Mouse (Mus musculus) mouse embryonic stem cell (cell line): ENCODE measurements around the gene Rbm10.

ENCODE experiments used
- in situ Hi-C, 2 experiments: fragments of 300-500 bp; cut with MboI; formaldehyde crosslinking; loops; 1 replicate in 1 of 2; 3 replicates in 1 of 2; pipeline ENCODE4 v1.14.3; 2019 to 2020; ENCODE audit warnings: low sequenced_read_pairs in 2 of 2, low pct_unique_long_range_greater_than_20kb in 1 of 2, mixed read lengths in 1 of 2; ENCODE audit not compliant: unreplicated experiment in 1 of 2

Rbm10 gene

GRCm38 (mm10) chrX:20617176-20617902 is at the start of gene Rbm10, which contains the start of gene Ndufb11:
Gene Rbm10 (plus strand): TSS chrX:20617503.
Gene Ndufb11 (minus strand): TSS chrX:20617619.
- in situ Hi-C loops, result no loop called here

DNA sequence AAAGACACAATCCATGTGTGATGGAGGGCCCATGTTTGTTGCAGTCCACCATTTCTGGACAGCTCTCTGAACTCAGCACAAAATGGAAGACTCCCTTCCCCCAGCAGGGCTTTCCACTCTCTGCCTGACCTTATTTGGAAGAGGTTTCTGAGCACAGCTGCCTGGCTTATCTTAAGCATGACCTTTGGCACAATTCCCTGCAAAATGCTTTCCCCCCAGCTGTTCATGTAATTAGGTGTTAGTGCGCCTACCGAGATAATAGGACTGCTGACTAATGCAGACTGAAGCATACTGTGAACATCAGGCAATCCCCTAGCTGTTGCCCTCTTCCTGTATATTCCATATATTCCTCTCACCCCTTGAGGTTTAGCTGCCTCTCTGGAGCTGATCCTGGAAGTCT is 46.3 kb upstream of the Rbm10 start:
- in situ Hi-C loops, result loop anchor here (25.0 kb wide), 3 partner anchors 109 to 534 kb away; no protein-coding TSS in a partner anchor

GRCm38 (mm10) chrX:20572683-20573082 is 44.6 kb upstream of the Rbm10 start:
- in situ Hi-C loops, result loop anchor here (25.0 kb wide), 3 partner anchors 110 to 535 kb away; no protein-coding TSS in a partner anchor

GRCm38 (mm10) chrX:20573927-20574326 is 43.4 kb upstream of the Rbm10 start:
- in situ Hi-C loops, result loop anchor here (25.0 kb wide), 3 partner anchors 112 to 537 kb away; no protein-coding TSS in a partner anchor

DNA sequence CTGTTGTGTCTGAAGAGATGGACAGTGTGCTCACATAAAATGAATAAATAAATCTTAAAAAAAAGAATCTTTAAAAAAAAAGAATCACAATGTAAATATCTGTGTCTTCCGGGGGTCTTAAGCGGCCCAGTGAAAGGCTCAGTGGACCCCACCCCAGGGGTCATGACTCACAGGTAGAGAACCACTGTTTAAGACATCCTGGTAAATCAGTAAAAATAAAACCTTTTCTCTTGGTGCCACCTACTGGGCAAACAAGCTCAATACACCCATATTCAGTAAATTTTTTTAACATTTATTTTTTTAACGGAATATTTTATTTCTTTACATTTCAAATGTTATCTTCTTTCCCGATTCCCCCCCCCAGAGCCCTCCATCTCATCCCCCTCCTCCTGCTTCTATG is 29.3 kb upstream of the Rbm10 start:
- in situ Hi-C loops, result no loop called here

DNA sequence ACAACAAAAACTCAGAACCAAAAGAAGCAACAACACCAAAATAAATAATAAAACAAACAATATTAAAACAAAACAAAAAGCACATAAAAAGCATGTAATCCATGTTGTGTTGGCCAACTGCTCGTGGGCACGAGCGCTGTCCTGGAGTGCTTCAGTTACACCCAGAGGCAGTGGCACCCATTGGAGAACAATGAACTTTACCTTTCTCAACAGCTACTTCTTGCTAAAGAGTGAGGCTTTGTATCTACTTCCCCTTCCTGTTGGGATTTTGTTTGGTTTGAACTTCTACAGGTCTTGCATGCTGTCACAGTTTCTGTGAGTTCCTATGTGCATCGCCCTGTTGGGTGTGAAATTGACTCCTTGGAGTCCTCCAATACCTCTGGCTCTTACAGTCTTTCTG is 8.8 kb upstream of the Rbm10 start:
- in situ Hi-C loops, result no loop called here

- in situ Hi-C loops, result no loop called here
These were observed 485 bp upstream of the Rbm10 start for GRCm38 (mm10) chrX:20616861-20617175.

- in situ Hi-C loops, result no loop called here
These were observed 648 bp downstream of the Rbm10 start for GRCm38 (mm10) chrX:20617903-20618399.

GRCm38 (mm10) chrX:20638141-20638540 is 20.8 kb downstream of the Rbm10 start:
- in situ Hi-C loops, result no loop called here

DNA sequence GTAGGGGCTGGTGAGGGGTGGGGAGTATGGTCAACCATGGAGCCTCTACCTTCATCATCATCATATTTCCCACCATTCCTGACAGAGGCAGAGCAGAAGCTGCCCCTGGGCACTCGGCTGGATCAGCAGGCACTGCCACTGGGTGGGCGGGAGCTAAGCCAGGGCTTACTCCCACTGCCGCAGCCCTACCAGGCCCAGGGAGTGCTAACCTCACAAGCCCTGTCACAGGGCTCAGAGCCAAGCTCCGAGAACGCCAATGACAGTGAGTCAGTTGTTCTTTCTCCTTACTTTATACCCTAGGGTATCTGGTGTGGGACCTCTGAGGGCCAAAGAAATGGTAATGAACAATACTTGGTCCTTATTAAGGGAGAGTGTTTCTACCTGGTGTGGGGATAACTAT is 27.5 kb downstream of the Rbm10 start:
- in situ Hi-C loops, result no loop called here

- in situ Hi-C loops, result no loop called here
These were observed 40.3 kb downstream of the Rbm10 start for GRCm38 (mm10) chrX:20657593-20657992.

DNA sequence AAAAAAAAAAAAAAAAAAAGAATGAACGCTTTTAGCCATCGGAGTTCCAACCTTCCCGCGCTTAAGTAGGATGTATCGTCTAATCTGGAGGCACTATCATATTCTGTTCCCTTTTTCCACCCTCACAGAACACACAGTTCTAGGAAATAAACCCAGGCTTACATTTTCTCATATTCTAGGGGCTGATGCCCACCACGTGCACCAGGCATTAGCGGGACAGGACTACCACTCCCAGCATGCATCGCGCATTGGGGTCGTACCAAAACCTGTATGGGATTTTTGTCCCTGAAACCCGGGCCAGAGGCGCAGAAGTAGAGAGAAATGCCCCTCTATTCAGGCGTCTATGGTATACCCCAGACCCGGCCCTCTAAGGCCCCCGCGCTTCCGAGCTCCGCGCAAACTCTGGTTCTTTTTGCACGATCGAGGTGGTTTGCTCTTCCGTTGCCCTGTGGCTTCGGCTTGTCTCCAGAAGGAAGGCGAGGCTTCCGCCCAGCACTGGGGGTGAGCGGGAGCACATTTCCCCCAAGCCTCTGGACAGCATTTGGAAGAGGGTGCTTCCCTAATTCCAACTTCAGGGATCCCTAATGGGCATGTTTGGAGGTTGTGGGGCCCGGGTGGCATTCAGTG is 40.8 kb downstream of the Rbm10 start, which contains the start of gene Uba1:
Gene Uba1, plus strand, starts transcription at position 301 of the 627 bp plus-strand sequence.
- in situ Hi-C loops, result no loop called here

DNA sequence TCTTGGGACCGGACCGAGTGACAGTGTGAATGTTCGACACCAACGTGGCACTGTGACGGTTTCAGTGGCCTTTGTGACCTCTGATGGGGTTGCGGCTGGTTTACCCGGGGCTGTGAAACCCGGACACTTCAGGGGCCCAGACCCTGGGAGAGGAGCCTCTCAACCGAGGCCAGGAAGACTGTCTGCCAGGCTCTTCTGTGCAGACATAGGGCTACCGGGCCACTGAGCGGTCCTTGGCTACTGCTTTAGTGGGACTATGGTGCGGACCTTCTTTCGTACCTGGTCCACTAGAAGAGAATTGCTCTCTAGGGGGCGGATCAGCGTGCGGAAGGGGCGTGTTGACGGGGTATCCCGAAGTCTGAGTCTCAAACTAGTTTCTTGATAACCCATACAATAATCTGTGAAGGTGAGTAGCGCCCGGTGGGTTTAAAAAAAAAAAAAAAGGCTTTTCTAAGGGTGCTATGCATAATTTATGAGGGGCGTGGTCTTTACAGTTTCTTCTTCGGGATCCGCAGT is 41.6 kb downstream of the Rbm10 start:
- in situ Hi-C loops, result no loop called here

DNA sequence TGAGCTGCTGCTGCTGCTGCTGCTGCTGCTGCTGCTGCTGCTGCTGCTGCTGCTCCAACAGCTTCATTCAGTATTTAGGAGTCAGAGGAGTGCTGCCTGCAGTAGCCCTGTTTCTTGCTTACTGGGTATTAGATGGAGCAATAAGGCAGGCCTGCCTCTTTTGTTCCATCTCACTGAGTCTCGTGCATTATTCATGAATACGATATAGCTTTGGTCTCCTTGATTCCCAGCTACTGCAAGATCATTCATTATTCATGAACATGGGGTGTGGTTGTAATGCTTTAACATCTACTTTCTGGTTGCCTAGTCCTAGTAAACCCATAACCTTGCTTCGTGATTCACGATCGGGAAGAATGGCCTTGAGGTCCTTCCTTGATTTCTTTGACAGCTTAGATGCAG is 45.0 kb downstream of the Rbm10 start:
- in situ Hi-C loops, result loop anchor here (10.0 kb wide), 2 partner anchors 112 to 132 kb away; partner anchors contain the start of gene Araf (in 1 of the 2)

DNA sequence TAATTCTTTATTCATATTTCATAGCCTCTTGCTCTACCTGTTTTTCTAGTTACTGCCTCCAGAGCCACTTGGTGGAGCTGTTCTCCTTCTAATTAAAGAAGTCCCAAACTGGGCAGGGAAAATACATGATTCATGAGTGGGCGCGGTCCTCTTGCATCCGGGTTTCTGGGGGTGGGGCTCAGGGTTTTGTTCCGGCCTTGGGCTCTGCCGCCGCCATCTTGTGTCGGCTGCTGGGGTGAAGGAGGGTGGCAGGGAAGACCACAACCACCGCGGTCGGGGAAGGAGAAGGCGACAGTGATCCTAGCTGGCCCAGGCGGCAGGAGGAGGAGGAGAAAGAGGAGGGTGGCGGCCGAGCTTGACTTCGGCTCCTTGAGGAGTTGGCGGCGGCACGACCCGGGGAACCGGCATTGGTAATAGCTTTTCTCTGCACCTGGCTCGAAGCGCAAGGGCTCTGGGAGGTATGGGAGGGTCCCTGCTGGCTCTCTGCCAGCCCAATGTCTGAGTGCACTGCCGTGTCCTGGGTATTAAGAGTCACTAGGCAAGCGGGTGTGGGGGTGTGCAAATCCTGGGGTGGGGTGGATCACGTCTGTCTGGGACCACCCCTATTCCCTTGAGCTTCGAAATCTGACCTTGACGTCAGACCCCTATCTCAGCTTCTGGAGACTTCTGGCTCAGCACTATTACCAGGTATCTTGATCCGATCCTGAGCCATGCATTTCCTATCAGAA is 45.6 kb downstream of the Rbm10 start:
- in situ Hi-C loops, result loop anchor here (10.0 kb wide), 2 partner anchors 112 to 132 kb away; partner anchors contain the start of gene Araf (in 1 of the 2)

DNA sequence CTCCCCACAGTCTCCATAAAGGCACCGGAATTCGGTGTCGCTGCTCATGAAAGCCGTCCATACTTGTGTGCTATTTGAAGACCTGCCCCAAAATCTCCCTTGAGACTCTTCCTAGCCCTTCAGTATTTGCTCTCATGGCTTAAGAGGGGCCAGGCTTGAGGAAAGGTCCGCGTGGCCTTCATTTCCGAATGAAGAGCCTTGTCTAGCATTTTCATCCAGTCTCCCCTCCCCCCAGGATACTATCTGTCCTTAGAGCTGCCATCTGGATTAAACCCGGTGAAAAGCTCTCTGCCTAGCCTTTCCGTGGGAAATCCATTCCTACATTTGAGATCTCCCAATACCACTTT is 46.1 kb downstream of the Rbm10 start:
- in situ Hi-C loops, result loop anchor here (10.0 kb wide), 2 partner anchors 111 to 131 kb away; partner anchors contain the start of gene Araf (in 1 of the 2)

DNA sequence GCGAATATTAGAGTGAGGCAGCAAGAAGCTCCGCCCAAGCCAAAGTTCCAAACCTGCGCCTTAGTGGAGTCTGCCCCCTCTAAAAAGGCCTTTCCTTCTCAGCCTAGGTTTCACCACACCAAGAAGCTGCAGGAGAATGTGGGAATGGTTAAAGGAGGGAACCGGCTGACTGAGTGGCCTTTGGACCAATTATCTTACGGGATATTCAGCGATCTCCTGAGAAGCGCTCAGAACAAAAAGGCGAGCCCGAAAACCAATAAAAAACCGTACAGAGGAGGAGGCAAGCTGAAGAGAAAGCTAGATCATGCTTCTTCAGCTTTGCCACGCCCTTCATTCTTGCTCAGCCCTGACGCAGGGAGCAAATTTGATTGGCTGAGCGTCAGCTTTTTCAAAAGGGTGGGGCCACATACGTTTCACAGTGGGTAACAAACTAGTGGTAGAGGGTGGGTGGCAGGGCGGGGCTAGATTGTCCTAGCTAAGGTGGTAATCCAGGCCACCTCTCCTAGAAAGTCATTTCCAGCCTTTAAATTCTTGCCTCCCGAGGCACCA is 70.3 kb downstream of the Rbm10 start, which contains the start of gene Cdk16:
Gene Cdk16, plus strand, starts transcription at position 436 of the 549 bp plus-strand sequence.
- in situ Hi-C loops, result no loop called here

DNA sequence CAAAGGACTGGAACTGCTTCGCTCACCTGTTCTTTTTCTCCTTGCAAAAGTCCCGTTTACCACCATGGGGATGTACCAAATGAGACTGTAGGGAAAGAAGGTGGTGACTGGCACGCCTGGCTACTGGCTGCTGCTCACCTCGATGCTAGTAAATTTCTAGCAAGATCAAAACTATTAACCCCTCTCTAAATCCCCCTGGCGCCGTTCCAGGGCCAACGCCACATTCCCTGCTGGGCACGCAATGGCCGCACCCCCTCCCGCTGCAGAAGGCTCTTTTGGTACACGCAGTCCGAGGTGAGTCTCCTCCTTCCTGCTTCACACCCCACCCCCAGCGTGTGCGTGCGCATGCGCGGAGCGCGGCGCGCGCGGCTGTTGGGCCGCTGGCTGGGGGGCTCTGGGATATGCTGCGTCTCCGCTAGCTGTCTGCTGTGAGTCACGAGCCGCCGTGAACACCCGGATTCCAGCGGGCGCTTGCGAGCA is 70.8 kb downstream of the Rbm10 start:
- in situ Hi-C loops, result no loop called here
